Mouse (Mus musculus): ENCODE measurements around the gene Ppp1r3e. TPM values are rescaled to one million over a fixed set of nuclear protein-coding genes. Genes with fewer than 3 reads are reported as not detected.
A peak's percentile ranks its signal among the peaks of the same experiment; 100 is the strongest.

Ppp1r3e gene
- total and polyA plus RNA-seq, 3 experiments = 0.87 to 8.7 (median 1.2) TPM

DNA sequence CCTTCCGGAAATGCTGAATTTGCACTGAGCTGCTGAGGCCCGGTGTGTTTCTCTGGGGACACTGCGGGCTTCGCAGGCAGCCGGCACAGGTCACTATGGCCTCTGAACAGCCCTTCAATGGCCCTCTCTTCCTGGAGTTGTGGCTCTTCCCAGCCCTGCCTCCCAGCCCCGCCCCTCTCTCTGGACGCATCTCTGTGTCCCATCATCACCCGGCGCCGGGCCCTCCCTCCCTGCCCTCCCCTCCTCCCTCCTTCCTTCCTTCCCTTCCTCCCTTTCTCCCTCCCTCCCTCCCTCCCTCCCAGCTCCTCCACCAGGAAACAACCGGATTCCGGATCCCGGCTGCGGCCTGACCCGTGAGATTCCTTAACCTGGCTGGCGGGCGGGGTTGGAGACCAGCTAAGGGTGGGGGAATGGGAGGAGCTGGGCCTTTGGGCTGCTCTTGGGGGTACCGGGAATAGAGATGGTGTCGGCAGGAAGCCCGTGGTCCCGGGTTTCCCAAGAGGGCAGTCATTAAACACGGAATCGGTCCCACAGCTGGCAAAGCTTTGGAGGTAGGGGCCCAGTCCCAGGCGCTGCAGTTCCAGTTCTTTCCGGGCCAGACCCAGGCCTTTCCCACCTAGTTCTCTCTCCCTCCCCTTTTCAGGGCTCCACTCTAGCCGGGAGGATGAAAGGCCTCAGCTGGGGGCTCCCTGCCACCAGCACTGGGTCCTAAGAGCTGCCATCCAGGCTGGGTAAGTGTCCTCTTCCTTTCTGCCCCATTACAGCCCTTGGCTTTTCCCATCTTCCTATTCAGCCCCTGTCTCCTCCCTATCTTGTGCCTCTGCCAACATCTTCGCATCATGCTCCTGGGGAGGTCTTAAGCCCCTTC lies 6.0 kb upstream of the Ppp1r3e start, which contains the start of the genes Bcl2l2 and Gm20521:
Gene Bcl2l2, plus strand, starts transcription at position 224 of the 868 bp plus-strand sequence.
Gene Gm20521, plus strand, starts transcription at position 288 of the 868 bp plus-strand sequence.
- no peak for TF ChIP-seq GATA2 (IDR thresholded peaks at IDR 0.05; ENCODE audit: borderline replicate concordance, low read depth, low read length)
- H3K4me1 ChIP-seq (ENCODE audit: insufficient read depth, low read depth, low read length) = peaks cover 33% of the 10 kb centered on the region
- ATAC-seq (ENCODE audit: extremely low read depth, insufficient number of reproducible peaks, low FRiP score, poor library complexity, severe bottlenecking) (peak; percentile 78), DNase-seq (ENCODE audit: low spot score) (peak; percentile 78)
- H3K27me3 ChIP-seq (ENCODE audit: insufficient read depth, low read length) = no peaks in the 10 kb centered on the region
- peaks cover 36% of the 10 kb centered on the region for H3K36me3 ChIP-seq (replicated peaks)
- H3K9me3 ChIP-seq (replicated peaks) = no peaks in the 10 kb centered on the region
- peak within 1 kb of the TSS; percentile 74 for H3K4me3 ChIP-seq (ENCODE audit: low read depth, low read length)

DNA sequence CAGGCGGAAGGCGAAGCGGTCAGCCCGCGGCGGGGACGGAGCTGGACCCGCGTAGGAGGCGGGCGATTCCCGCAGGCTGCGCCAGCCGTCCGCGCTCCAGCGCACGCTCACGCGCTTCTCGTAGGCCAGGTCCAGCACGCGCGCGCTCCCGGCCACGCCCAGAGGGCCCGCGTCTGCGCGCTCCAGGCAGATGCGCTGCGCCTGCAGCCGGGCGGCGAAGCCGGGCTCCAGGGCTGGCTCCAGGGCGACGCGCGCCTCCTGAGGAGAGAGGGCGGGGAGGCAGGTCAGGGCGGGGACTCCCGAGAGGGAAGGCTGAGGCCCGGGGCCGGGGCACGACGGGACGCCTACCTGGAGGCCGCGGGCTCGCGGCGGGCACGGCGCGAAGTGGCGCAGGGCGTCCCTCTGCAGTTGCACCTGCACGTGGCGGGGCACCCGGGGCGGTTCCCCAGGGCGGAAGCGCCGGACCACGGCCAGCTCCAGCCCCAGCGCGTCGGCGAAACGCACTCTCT lies 757 bp downstream of the Ppp1r3e start:
- no peak for TF ChIP-seq POLR2AphosphoS5 (IDR thresholded peaks at IDR 0.05; ENCODE audit: insufficient replicate concordance, low read depth, low read length)
- no peak for TF ChIP-seq GATA2 (IDR thresholded peaks at IDR 0.05; ENCODE audit: borderline replicate concordance, low read depth, low read length)
- TF ChIP-seq CTCF (IDR thresholded peaks at IDR 0.05; ENCODE audit: low read depth, low read length) = no peak
- no peak for TF ChIP-seq TAL1 (conservative IDR thresholded peaks at IDR 0.05; ENCODE audit: low read depth, low read length)
- TF ChIP-seq GATA1 (IDR thresholded peaks at IDR 0.05; ENCODE audit: borderline replicate concordance, low read length) = no peak
- DNase-seq (ENCODE audit: low spot score) (peak; percentile 97), ATAC-seq (ENCODE audit: extremely low read depth, insufficient number of reproducible peaks, low FRiP score, poor library complexity, severe bottlenecking) (peak; percentile 76)
- Histone ChIP-seq H3K4me1 (ENCODE audit: insufficient read depth, low read depth, low read length) (peaks cover 31% of the 10 kb centered on the region), H3K36me3 (replicated peaks) (peaks cover 4% of the 10 kb centered on the region), H3K4me3 (ENCODE audit: low read depth, low read length) (peak overlapping the region; percentile 91), H3K9me3 (replicated peaks) (no peaks in the 10 kb centered on the region), H3K27me3 (ENCODE audit: insufficient read depth, low read length) (no peaks in the 10 kb centered on the region)

- peak; percentile 28 for DNase-seq (ENCODE audit: low spot score)
- H3K36me3 ChIP-seq (replicated peaks) = peaks cover 4% of the 10 kb centered on the region
- H3K4me3 ChIP-seq (ENCODE audit: low read depth, low read length) = peak overlapping the region; percentile 91
- H3K4me1 ChIP-seq (ENCODE audit: insufficient read depth, low read depth, low read length) = peaks cover 27% of the 10 kb centered on the region
- no peaks in the 10 kb centered on the region for H3K27me3 ChIP-seq (ENCODE audit: insufficient read depth, low read length)
- no peak for TF ChIP-seq GATA1 (IDR thresholded peaks at IDR 0.05; ENCODE audit: borderline replicate concordance, low read length)
- TF ChIP-seq GATA2 (IDR thresholded peaks at IDR 0.05; ENCODE audit: borderline replicate concordance, low read depth, low read length) = no peak
- no peak for TF ChIP-seq TAL1 (conservative IDR thresholded peaks at IDR 0.05; ENCODE audit: low read depth, low read length)
- TF ChIP-seq CTCF (IDR thresholded peaks at IDR 0.05; ENCODE audit: low read depth, low read length) = no peak
- H3K9me3 ChIP-seq (replicated peaks) = no peaks in the 10 kb centered on the region
- ATAC-seq (ENCODE audit: extremely low read depth, insufficient number of reproducible peaks, low FRiP score, poor library complexity, severe bottlenecking) = no peak
Measured at GRCm38 (mm10) chr14:54875844-54876538, 1.4 kb downstream of the Ppp1r3e start.

- H3K9me3 ChIP-seq (replicated peaks) = no peaks in the 10 kb centered on the region
- H3K27me3 ChIP-seq (ENCODE audit: insufficient read depth, low read length) = no peaks in the 10 kb centered on the region
- no peak for TF ChIP-seq POLR2AphosphoS5 (IDR thresholded peaks at IDR 0.05; ENCODE audit: insufficient replicate concordance, low read depth, low read length)
- no peak for TF ChIP-seq GATA1 (IDR thresholded peaks at IDR 0.05; ENCODE audit: borderline replicate concordance, low read length)
- no peak for TF ChIP-seq TAL1 (conservative IDR thresholded peaks at IDR 0.05; ENCODE audit: low read depth, low read length)
- TF ChIP-seq GATA2 (IDR thresholded peaks at IDR 0.05; ENCODE audit: borderline replicate concordance, low read depth, low read length) = no peak
- TF ChIP-seq CTCF (IDR thresholded peaks at IDR 0.05; ENCODE audit: low read depth, low read length) = no peak
- no peak for ATAC-seq (ENCODE audit: extremely low read depth, insufficient number of reproducible peaks, low FRiP score, poor library complexity, severe bottlenecking)
- peaks cover 27% of the 10 kb centered on the region for H3K4me1 ChIP-seq (ENCODE audit: insufficient read depth, low read depth, low read length)
- H3K4me3 ChIP-seq (ENCODE audit: low read depth, low read length) = no peak overlapping the region
- H3K36me3 ChIP-seq (replicated peaks) = peaks cover 4% of the 10 kb centered on the region
- no peak for DNase-seq (ENCODE audit: low spot score)
Measured at GRCm38 (mm10) chr14:54874165-54874564, 3.2 kb downstream of the Ppp1r3e start.

DNA sequence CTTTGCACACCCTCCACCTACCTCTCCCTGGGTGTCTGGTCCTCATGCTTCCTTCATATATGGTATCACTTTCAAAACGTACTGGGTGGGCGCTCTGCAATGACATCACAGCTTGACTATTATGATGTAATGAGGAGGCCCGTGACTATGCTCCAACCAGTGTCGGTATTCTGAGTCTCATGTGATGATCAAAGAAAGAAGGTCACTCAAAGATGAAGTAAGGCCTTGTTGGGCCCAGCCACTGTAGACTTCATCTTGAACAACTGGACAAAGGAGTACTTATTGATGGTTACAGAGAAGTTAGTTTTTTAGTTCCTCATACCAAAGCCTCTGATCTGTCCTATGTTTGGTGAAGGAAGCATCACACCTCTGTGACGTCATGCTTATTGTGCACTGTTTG lies 6.5 kb downstream of the Ppp1r3e start, which contains the start of gene Homez:
Gene Homez, minus strand, starts transcription at position 101 of the 400 bp plus-strand sequence.
- DNase-seq (ENCODE audit: low spot score) (no peak), ATAC-seq (ENCODE audit: extremely low read depth, insufficient number of reproducible peaks, low FRiP score, poor library complexity, severe bottlenecking) (no peak)
- peaks cover 4% of the 10 kb centered on the region for H3K36me3 ChIP-seq (replicated peaks)
- no peak within 1 kb of the TSS for H3K4me3 ChIP-seq (ENCODE audit: low read depth, low read length)
- H3K4me1 ChIP-seq (ENCODE audit: insufficient read depth, low read depth, low read length) = peaks cover 15% of the 10 kb centered on the region
- TF ChIP-seq TAL1 (conservative IDR thresholded peaks at IDR 0.05; ENCODE audit: low read depth, low read length) = no peak
- no peak for TF ChIP-seq GATA2 (IDR thresholded peaks at IDR 0.05; ENCODE audit: borderline replicate concordance, low read depth, low read length)
- no peak for TF ChIP-seq POLR2AphosphoS5 (IDR thresholded peaks at IDR 0.05; ENCODE audit: insufficient replicate concordance, low read depth, low read length)
- no peak for TF ChIP-seq CTCF (IDR thresholded peaks at IDR 0.05; ENCODE audit: low read depth, low read length)
- TF ChIP-seq GATA1 (IDR thresholded peaks at IDR 0.05; ENCODE audit: borderline replicate concordance, low read length) = no peak
- H3K9me3 ChIP-seq (replicated peaks) = no peaks in the 10 kb centered on the region
- no peaks in the 10 kb centered on the region for H3K27me3 ChIP-seq (ENCODE audit: insufficient read depth, low read length)

GRCm38 (mm10) chr14:54868026-54868425 lies 9.3 kb downstream of the Ppp1r3e start:
- no peak for ATAC-seq (ENCODE audit: extremely low read depth, insufficient number of reproducible peaks, low FRiP score, poor library complexity, severe bottlenecking)

More at GRCm38 (mm10) chr14:54868026-54868425, 9.3 kb downstream of the Ppp1r3e start:
- DNase-seq (ENCODE audit: low spot score) = no peak
- Histone ChIP-seq H3K4me1 (ENCODE audit: insufficient read depth, low read depth, low read length) (peaks cover 25% of the 10 kb centered on the region), H3K36me3 (replicated peaks) (peaks cover 2% of the 10 kb centered on the region), H3K27me3 (ENCODE audit: insufficient read depth, low read length) (no peaks in the 10 kb centered on the region), H3K4me3 (ENCODE audit: low read depth, low read length) (no peak overlapping the region), H3K9me3 (replicated peaks) (no peaks in the 10 kb centered on the region)
- TF ChIP-seq POLR2AphosphoS5 (IDR thresholded peaks at IDR 0.05; ENCODE audit: insufficient replicate concordance, low read depth, low read length) (no peak), GATA1 (IDR thresholded peaks at IDR 0.05; ENCODE audit: borderline replicate concordance, low read length) (no peak), TAL1 (conservative IDR thresholded peaks at IDR 0.05; ENCODE audit: low read depth, low read length) (no peak), GATA2 (IDR thresholded peaks at IDR 0.05; ENCODE audit: borderline replicate concordance, low read depth, low read length) (no peak), CTCF (IDR thresholded peaks at IDR 0.05; ENCODE audit: low read depth, low read length) (no peak)

Data from G1E (cell line).